Mouse (Mus musculus) spleen, postnatal 14 days (tissue): ENCODE results near the gene Etv2.
A peak's percentile ranks its signal among the peaks of the same experiment; 100 is the strongest.

Experiments used
- DNase-seq, 2 experiments: peaks; one replicate each; pipeline ENCODE4 v3.0.0; 2021 to 2022; ENCODE audit warnings: low spot score in 2 of 2

Gene Etv2

DNA sequence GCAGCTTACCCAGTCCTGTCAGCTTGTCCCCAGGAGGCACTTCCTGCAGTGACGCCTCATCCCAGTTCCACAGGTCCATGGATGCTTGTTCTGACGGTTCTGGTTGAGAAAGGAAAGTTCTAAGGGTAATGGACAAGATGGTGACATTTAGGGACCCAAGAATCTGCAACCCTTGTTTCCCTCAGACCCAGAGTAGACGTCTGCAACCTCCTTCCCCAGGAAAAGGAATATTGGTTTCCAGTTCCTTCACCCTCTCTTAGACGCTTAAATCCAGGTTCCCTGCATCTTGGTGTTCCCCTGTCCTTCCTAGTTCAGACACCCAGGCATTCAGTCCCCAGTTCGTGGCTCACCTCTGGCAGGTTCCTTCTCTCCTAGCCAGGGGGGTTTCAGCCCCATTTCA is at the start of gene Etv2:
Gene Etv2 (minus strand): TSS at position 101 of the 400 bp plus-strand sequence.
- no peak for DNase-seq

DNA sequence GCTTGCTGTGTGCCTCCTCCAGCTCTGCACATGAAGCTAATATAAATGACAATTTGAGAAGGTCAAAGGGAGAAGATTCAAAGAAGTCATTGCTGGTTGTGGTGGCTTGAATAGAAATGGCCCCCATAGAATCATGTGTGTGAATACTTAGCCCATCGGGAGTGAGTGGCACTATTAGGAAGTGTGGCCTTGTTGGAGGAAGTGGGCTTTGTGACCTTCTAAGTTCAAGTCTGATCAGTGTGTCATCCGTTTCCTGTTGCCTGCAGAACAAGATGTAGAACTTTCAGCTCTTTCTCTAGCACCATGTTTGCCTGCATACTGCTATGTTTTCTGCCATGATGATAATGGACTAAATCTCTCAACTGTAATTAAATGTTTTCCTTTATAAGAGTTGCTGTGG is 47.8 kb upstream of the Etv2 start:
- DNase-seq: no peak

DNA sequence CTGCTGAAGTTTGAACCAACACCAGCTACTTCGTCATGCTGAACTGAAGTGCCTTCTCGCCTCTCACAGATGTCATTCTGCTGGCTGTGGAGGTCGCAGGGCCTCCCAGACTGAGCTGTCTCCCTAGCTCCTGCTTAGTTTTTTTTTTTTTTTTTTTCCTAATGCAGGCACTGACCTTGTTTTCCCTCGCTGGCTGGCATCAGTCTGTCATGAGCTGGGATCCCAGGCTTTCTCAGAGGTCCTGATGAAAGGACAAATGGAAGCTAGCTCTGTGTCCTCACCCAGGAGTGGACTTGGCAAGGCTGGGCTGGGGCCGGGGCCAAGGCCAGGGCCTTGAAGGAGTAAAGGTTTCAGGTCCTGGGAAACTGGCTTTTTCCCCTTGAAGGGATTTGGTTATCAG is 46.2 kb upstream of the Etv2 start:
- DNase-seq: no peak

DNA sequence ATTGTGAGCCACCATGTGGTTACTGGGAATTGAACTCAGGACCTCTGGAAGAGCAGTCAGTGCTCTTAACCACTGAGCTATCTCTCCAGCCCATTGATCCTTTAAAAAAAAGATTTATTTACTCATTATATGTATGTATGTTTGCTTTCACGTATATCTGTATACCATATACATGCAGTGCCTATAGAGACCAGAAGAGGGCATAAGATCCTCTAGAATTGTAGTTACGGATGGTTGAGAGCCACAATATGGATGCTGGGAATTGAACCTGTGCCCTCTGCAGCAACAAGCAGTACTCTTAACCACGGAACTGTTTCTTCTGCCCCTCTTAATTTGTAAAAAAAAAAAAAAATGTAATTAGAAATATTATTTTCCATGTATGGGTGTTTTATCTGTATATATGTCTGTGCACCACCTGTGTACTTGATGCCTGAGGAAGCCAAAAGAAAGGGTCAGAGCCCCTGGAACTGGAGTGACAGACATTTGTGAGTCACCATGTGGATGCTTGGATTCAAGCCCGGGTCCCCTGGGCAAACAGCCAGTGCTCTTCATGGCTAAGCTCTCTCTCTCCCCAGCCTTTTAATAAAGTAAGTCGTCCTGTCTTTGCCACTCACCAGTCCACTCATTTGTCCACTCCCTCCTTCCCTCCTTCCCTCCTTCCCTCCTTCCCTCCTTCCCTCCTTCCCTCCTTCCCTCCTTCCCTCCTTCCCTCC is 42.8 kb upstream of the Etv2 start:
- no peak for DNase-seq

DNA sequence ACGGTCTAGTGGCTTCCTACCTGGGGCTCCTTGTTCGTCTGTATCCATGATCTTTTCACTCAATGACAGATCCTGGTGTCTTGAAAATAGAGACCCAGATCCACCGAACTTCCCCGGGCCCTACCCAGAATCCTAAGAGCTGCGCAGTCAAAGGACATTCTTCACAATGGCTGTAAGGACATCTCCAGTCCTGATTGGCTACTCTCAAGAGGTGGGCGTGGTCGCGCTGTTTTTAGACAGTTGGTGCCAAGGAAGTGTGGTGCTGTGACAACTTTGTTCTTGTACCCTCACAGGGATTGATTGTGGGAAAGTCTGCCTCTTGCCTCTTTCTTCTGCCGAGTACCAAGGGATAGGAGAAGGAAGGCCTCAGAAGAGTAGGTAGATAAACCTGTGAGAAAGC is 35.8 kb upstream of the Etv2 start, which contains the start of gene Pmis2:
Gene Pmis2 (minus strand): TSS at position 126 of the 400 bp plus-strand sequence.
- DNase-seq: no peak

DNA sequence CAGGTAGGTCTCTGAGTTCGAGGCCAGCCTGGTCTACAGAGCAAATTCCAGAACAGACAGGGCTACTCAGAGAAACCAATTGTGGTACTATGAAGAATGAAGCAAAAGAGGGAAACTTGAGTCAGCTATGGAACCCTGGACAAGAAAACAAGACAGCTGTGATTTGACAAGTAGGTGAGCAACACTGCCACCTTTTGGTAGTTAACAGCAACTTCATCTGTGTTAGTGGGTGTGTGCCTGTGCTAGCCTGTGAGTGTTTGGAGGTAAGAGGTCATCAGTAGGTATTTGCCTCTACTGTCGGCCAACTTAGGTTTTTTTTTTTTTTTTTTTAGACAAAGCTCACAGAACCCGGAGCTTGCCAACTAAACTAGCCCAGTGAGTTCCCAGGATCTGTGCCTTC is 33.6 kb upstream of the Etv2 start:
- no peak for DNase-seq

DNA sequence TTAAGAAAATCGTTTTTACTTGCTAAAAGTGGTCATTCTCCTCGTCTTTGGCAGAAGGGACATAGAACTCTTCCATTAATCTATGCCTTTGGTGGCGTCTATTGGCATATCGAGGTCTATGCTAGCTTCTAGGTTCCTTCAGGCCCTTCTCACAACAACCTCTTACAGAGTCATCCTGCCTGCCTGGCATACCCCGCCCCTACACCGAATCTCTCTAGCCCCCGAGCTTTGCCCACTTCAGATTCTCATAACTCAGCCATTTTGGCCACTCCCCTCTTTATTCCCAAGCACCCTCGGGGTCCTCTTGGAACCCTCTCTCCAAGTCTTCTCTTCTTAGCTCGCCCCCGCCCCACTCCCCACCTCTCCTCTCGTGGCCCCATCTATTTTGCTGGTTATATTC is 29.7 kb upstream of the Etv2 start:
- DNase-seq: no peak

DNA sequence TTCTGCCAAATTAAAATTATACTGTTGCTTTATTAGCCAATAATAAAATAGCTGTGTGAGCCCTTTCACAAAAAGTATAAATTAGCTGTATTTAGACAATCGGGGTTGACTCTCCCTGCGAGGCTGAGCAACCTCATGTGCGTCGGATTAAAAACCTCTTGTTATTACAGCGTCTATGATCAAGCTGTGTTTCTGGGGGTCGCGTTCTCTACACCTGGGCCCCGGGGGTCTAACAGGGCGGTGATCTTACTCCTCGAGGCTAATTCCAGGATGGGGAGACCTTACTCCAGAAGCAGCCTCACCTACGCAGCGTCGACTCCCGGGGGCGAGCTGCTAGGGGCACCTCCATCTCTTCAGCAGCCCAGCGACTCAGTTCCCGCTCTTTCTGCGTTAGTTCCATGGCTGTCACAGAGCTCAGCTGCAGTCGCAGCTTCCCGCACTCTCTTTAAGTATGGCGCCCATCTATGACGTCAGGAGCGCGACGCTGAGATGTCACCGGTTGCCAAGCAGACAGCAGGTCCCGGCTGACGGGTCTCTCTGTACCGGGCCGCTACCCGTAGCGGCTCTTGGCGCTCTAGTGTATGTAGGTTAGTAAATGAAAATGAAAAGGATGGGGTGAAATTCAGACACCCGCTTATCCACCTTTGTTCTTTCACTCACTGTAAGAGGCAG is 29.0 kb upstream of the Etv2 start, which contains the start of gene Haus5:
Gene Haus5 (minus strand): TSS at position 466 of the 672 bp plus-strand sequence.
- peak; percentile 84 to 93 for DNase-seq

DNA sequence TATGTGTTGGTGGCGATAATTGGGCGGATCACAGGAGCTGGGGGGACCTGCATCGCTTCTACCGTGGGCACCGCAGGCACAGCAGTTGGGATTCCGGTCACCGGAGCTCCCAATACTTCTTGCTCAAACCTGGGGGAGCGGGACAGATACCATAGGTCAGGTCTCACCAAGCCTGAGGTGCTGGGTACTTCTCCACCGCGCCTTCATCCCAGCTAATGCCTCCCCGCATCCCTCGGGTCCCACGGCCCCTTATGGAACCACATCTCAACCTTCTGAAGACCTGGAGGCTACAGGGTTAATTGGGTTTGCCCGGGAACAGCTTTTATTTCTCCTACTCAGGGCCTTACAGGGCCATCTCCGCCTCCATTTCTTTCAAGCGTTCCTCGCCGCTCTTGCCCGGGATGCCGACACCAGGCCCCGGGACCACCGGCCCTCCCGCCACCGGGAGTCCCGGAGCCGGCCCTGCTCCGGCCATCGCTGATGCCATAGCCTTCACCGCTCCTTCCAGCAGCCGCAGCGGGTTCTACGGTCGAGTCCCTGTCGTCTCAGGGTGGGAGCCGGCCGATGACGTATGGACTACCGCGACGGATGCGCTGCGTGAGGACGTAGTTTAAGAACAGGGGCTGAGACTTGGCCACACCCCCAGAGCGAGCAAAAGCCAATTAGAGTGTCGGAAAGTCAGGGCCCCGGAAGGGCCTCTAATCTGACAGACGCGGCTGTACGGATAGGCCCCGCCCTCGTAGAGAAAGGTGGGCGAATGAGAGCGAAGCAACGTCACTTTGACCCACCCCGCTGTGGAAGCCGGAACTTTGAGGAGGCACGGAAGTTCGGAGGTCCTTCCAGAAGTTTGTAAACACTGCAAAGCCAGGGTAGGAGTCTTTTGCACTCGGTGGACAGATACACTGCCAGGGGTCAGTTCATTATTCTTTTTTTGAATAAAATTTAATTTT is 14.2 kb upstream of the Etv2 start, which contains the start of gene Rbm42:
Gene Rbm42 (minus strand): TSS at position 727 of the 950 bp plus-strand sequence.
- DNase-seq: peak; percentile 93 to 96

DNA sequence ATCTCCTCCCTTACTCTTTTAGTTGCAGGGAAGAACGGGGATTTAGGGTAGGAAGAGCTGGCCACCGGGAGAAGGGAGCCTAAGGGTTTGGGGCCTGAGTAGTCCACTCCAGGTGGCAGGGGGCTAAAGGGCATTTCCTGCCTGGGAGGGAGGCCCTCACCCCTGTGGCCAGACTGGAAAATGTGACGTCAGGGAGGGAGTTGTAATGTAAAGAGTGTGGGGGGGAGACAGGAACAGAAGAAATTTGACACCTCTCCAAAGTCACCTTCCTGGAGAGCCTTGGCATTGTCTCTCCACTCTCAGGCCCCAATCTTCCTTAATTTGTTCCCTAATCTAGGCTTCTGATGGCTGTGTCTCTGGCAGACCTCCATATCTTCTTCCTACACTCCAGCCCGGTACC is 3.4 kb upstream of the Etv2 start:
- DNase-seq: no peak

DNA sequence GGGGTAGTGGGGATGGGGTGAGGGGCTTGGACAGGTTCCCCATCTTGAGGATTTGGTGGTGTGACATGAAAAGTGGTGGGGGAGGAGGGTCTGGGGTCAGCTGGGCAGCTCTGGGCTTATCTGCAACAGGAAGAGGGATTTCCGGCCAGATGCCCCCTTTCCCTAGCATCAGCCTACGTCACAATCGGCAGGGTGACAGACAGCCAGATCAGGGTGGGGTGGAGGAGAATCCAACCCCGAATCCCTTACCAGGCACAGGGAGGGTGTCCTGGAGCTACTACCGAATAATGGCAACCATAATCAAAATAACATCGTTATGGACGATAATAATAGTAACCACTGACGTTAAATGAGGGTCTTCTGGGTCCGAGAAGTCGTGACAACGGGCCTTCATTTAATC is 743 bp upstream of the Etv2 start:
- DNase-seq: no peak

DNA sequence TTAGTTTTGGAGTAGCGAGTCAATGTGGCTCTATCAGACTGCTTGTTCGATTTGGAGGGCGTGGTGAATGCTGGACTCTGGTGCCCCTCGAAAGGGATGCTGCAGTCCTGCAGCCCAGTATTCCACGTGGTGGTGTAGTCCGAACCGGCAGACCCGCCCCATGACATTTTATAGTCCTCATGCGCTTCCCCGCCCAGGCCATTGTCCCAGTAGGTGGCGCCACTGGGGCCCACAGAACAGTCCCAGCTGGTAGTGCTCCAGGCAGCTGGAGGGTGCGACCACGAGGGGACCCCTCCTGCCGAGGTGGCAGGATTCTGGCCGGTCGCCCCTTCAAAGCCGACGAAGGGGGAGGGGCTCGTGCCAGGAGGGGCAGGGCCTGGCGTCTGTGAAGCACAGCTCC is 1.0 kb downstream of the Etv2 start:
- DNase-seq: peak; percentile 18 to 64

DNA sequence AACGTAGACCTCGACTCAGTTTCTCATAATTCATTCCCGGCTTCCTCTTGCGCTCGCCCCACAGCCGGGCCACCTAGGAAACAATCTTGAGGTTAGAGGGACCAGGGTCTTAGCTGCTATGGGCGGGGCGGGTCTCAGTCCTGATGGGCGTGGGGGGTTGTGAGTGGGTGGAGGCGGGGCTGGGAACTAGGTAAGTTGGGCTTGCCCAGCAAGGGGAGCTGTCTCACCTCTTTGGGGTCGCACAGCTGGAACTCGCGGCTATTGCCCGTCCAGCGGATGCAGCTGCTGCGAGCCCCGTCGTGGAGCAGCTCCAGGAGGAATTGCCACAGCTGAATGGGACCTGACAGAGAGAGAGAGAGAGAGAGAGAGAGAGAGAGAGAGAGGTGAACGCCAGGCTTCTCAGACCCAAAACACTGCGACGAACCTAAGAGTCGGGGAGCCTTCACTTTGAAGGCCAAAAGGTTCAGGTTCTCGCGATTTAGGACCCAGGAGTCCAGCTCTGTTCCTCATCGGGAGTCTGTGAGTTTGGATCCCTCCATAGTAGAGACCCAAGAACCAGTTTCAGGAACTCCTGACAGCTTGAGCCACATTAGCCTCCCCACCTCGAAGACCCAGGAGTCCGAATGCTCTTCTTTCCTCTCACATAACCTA is 1.8 kb downstream of the Etv2 start:
- no peak for DNase-seq

DNA sequence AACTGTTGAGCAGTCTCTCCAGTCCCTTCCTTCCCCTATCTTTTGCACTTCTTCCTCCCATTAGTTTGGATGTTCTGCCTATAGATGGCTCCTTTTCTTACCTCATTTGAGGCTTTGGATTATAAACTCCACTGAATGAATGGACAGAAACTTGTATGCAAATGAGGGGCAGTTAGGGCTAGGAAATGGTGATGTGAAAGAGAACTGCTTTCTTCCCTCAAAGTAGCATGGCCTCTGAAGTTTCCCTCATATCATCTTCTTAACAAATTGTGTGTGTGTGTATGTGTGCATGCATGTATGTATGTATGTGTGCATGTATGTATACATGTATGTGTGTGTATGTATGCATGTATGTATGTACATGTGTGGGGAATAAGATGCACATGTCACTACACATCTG is 6.6 kb downstream of the Etv2 start:
- no peak for DNase-seq

DNA sequence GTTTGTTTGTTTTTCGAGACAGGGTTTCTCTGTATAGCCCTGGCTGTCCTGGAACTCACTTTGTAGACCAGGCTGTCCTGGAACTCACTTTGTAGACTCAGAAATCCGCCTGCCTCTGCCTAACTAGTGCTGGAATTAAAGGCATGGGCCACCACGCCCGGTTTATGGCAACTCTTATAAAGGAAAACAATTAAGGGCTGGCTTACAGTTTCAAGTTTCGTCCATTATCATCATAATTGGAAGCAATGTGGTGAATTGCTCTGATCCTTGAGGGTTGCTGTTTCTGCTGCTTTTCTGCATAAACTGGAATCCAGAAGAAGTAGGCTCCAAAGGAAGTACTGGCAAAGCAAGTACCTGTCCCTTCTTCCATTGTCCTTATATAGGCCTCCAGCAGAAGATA is 9.0 kb downstream of the Etv2 start:
- no peak for DNase-seq

DNA sequence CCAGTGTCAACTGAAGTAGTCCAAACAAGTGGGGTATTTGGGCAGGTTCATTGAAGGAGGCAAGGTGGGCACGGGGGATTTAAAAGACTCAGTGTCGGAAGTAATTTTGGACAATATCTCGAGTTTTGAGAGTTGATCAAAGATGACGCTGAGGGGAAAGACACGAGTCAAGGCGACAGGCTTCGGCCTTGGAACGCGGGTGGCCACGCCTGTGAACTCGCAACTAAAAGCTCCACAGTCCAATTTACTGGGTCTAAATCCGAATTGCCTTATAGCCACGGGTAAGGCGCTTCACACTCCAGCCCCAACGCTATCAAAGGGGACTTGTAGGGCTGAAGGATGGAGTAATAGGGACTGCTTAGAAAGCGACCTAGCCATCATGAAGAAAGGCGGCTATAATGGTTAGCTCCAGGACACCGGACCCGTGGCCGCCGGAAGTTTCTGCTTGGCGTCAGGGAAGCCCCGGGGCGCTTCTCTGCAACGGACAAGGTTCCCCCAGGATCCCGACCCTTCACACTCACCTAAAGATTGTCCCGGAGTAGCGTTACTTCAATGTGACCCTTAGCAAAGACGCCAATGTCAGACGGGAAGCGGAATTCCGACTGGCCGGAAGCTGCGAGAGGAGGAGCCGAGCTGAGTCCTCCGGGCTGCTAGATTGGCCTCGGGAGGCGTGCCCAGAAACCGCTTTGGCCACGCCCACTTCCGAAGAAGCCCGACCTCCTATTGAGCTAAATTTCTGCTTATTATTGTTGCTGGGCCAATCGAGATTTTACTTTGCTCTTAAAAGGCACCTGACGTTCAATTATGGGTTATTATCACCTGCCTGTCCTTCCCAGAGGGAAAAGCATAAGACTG is 9.9 kb downstream of the Etv2 start, which contains the start of gene Cox6b1:
Gene Cox6b1 (minus strand): TSS at position 622 of the 855 bp plus-strand sequence.
- DNase-seq: peak; percentile 69 to 77

DNA sequence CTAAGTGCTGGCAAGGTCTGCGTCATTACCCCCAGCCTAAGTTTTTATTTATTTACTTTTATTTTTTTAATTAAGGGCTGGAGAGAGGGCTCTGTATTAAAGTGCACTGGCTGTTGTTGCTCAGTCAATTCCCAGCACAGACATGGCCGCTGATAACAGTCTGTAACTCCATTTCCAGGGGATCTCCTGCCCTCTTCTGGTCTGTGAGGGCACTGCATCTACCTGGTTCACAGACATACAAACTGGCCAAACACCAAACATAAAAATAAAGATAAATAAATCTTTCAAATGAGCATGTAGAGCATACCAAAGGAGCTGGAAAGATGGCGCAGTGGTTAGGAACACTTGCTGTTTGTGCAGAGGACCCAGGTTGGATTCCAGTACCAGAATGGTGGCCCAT is 16.4 kb downstream of the Etv2 start:
- peak in 1 of 2 experiments; percentile 35 for DNase-seq

DNA sequence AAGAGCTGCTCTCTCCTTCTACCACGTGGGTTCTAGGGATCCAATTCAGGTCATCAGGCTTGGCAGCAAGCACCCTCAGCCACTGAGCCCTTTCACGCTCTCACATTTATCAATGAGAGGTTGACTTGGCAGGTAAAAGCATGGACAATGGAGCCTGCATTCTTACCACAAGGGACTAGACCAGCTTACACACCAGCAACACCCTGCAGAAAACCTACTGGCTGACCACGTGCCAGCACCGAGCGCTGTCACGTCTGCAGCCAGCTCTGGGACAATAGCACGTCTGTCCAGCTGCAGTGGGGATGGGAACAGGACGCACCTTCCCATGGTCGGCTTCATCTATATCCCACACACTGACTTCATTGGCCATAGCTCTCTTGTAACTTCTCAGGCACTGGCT is 17.0 kb downstream of the Etv2 start:
- no peak for DNase-seq

DNA sequence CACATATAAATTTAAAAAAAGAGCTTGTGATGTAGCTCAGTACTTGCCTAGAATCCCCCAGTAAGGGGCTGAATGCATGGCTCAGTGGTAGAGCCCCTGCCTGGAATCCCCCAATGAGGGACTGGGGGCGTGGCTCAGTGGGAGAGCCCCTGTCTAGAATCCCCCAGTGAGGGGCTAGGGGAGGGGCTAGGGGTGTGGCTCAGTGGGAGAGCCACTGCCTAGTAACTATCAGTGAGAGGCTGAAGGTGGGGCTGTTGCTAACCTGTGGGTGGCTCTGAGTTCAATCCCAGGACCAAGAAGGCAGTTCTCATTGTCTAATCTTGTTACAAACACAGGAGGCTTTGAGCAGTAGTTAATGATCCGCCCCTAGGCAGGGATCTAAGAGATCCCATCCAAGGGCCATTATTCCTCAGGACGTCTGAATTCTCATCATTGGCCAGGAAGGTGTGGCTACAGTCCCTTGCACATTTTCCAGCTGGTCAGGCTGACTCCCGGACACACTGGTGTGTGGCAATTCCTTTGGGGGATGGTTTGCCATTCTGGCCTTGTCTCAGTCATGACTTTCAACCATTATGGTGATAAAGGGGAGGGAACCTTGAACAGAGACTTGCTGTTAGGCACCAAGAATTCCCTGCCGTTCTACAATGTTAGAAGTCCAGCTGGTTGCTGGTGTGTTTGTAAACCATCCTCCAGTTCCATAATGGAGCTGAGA is 20.4 kb downstream of the Etv2 start:
- DNase-seq: no peak

DNA sequence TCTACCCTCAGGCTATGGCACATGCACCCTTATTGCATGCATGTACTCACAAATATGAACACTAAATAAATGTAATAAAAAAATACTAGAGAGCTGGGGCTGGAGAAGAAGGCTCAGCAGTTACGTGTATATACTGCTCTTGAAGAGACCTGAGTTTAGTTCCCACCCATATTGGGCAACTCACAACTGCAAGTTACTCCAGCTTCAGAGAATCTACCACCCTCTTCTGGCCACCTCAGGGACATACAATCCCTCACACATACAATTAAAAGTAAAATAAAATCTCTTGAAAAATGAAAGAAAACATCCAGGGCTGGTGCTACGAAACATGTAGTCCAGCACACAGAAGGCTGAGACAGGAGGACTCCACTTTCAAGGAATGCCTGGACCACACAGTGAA is 21.2 kb downstream of the Etv2 start:
- no peak for DNase-seq
